ENCODE assay signal across 18 mouse cellular contexts in the genomic region with DNA sequence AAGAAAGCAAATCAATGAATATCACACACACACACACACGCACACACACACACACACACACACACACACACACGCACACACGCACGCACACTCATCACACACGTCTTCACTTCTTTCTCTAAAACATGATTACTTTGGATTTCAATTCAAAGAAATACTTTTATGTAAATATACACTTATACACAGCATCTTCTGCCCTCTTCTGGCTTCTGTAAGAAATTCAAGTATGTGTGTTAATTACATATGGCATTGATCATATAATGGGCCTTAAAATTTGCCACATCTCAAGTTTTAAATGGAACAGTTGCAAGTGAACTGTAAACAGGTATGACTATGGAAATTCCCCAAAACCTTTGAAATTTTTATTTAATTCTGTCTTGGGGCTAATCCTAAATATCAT. TPM values are rescaled to one million over a fixed set of nuclear protein-coding genes. Genes with fewer than 3 reads are reported as not detected.
A peak's percentile ranks its signal among the peaks of the same experiment; 100 is the strongest.
DNase-seq lines count a peak whose midpoint lies in the region; ATAC-seq lines count a peak whose summit lies in the region.
"Had no signal": no experiment of that assay in that cellular context is flagged by ENCODE, and none has a peak within 500 bp of the region (broad histone marks: within the 10 kb centered on the region; RNA-seq: fewer than 3 reads in every experiment).

No protein-coding gene starts in this region.

- peak; percentile 69; the same call in 1 of the 2 replicates for ATAC-seq in frontal cortex, adult (ENCODE audit: low TSS enrichment)
- ATAC-seq: CD4-positive, CD25-positive, alpha-beta regulatory T cell, adult 4 months had no signal

- DNase-seq in frontal cortex, postnatal 10 days (ENCODE audit: low spot score in 2 of 2), result no peak
- peak; percentile 12 for DNase-seq in layer of hippocampus, adult 9-10 months (ENCODE audit: low spot score)
- no peak for DNase-seq in layer of hippocampus, adult 8-10 months (ENCODE audit: low spot score in 2 of 2)
- DNase-seq in 3T3-L1 (ENCODE audit: low read depth, low spot score), result peak; percentile 63
- peak; percentile 7 for DNase-seq in Muller cell, postnatal 12 days (ENCODE audit: inconsistent ontology term)
- no peak for DNase-seq in kidney, postnatal 25 days
- DNase-seq: adrenal gland, postnatal 10 days; cerebellum, adult 8-10 months; gastrocnemius, postnatal 10 days; heart, adult 18-20 months; kidney, adult 18-20 months; kidney, postnatal 36 days; layer of hippocampus, postnatal 36 days; left cerebral cortex, postnatal 4 days; right cerebral cortex, postnatal 14 days had no signal

RNA-seq across cellular contexts. Expression of gene Lrrc4c, which starts 35.0 kb away (rescaled TPM):
- total RNA-seq in layer of hippocampus, adult 8-10 months (2022), result 10 to 100 TPM; 67.3 to 78.3 (median 72.0) TPM
- total RNA-seq: monocyte, adult 5-6 weeks had no signal

Comparison
In these comparisons a context has a peak if more than half of its experiments do, and no peak if none do; other contexts are left out.
1. DNase-seq: peak in layer of hippocampus, adult 9-10 months (single experiment), 3T3-L1 (single experiment) and Muller cell, postnatal 12 days (single experiment); none in frontal cortex, postnatal 10 days (0 of 2), layer of hippocampus, adult 8-10 months (0 of 2) and kidney, postnatal 25 days (0 of 2).